Mouse (Mus musculus): ENCODE measurements around the gene Dpp9. TPM values are rescaled to one million over a fixed set of nuclear protein-coding genes. Genes with fewer than 3 reads are reported as not detected.

Dpp9 gene
- total RNA-seq, 2 experiments from 2014 or later, result 43.8 to 44.8 TPM

GRCm38 (mm10) chr17:56200586-56200985, 18.1 kb downstream of the Dpp9 start:
- intact Hi-C loops (cut with DNase I), result no loop called here
- no peak for DNase-seq (ENCODE audit: extremely low spot score in 1 of 2, low spot score in 2 of 2)

DNA sequence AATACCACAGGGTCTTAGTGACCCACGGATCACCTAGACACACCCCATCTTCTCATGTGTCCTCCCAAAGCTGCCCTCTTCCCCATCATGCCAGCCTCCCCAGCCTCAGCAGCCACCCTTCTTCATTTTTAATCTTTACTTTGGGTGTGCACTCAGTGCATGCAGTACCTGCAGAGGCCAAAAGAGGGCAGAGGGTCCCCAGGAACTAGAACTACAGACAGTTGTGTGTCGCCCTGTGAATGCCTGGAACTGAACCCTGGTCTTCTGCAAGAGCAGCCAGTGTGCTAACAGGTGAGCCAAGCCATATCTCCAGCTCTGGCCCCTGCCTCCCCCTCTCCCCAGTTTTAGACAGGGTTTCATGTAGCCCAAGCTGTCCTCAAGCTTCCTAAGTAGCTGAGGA, 21.8 kb downstream of the Dpp9 start:
- intact Hi-C loops (cut with DNase I), result no loop called here
- DNase-seq (ENCODE audit: extremely low spot score in 1 of 2, low spot score in 2 of 2), result no peak

DNA sequence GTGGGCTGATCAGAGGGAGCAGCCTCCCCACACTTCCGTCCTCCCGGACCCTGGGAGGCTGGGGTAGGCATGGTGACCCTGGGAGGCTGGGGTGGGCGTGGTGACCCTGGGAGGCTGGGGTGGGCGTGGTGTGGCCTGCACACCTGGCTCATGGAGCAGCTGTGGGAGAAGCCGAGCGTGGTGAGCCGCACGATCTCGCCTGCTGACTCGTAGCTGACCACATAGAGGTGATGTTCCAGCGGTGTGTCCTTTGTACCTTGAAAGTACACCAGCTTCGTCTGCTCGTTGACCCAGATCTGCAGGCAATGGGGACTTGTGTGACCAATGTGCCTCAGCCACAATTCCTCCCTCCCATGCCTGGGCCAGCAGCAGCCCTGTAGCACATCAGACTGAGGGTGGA, 23.9 kb downstream of the Dpp9 start:
- no peak for DNase-seq (ENCODE audit: extremely low spot score in 1 of 2, low spot score in 2 of 2)
- intact Hi-C loops (cut with DNase I), result no loop called here

GRCm38 (mm10) chr17:56194357-56194756, 24.3 kb downstream of the Dpp9 start:
- intact Hi-C loops (cut with DNase I), result no loop called here
- DNase-seq (ENCODE audit: extremely low spot score in 1 of 2, low spot score in 2 of 2), result no peak

- DNase-seq (ENCODE audit: extremely low spot score in 1 of 2, low spot score in 2 of 2), result no peak
- intact Hi-C loops (cut with DNase I), result no loop called here
Measured at GRCm38 (mm10) chr17:56191266-56191665, 27.4 kb downstream of the Dpp9 start.

DNA sequence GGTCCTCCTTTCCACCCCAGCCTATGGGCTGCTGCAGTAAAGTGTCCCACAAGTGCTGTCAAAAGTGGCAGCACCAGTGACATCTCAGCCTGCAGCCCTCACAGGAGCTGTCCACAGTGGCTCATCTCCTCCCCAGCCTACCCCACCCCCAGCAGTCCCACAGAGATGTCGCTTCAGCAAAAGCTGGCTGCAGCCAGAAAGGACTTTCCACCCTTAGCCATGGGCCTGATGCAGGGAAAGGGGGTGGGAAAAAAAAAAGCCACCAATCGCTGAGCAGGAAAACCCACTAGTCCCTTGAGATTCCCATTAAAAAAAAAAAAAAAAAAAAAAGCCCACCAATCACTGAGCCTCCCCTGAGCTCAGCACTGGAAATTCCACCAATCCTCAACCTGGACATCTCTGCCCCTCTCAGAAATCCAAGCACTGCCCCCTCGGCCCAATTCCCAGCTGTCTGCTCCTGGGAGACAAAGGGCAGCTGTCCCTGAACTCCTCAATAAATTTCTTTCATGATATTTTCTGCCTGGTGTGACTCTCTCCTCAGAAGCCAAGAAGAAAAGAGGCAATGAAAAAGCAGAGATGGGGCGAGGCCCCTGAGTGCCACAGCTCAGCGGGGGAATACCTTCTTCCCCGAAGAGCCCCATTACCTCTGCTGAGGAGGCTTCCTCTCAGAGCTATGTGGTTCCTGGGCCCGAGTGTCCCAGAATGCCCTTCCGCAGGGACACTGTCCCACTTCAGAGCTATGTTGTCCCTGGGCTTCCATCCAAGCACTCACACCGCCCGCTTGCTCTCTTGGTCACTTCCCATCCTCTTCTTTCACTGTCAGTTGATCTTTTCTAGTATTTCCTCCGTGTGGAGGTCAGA, 33.2 kb downstream of the Dpp9 start:
- DNase-seq (ENCODE audit: extremely low spot score in 1 of 2, low spot score in 2 of 2), result peak; percentile 54 to 75

GRCm38 (mm10) chr17:56183658-56184103, 35.0 kb downstream of the Dpp9 start, which contains the start of gene Mydgf:
Gene Mydgf (minus strand): TSS chr17:56183920.
- peak; percentile 95 to 98 for DNase-seq (ENCODE audit: extremely low spot score in 1 of 2, low spot score in 2 of 2)
- intact Hi-C loops (cut with DNase I), result no loop called here

More for the DNA sequence above, 33.2 kb downstream of the Dpp9 start:
- intact Hi-C loops (cut with DNase I), result no loop called here

GRCm38 (mm10) chr17:56182975-56183657, 35.6 kb downstream of the Dpp9 start:
- no peak for DNase-seq (ENCODE audit: extremely low spot score in 1 of 2, low spot score in 2 of 2)
- intact Hi-C loops (cut with DNase I), result no loop called here

DNA sequence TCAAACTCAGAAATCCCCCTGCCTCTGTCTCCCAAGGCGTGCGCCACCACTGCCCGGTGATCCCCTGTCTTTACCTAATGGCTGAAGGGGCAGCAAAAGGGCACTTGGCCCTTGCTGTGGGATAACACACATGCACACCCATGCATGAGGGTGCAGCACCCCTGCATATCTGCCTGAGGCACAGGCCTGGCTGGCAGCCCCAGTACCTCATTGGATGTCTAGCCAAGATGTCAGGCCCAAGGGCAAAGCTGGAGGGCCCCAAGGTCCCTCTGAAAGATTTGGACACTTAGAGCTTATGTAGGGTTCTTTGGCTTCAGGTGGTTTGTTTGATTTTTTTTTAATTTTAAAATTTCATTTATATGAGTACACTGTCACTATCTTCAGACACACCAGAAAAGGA, 43.3 kb downstream of the Dpp9 start:
- intact Hi-C loops (cut with DNase I), result no loop called here

GRCm38 (mm10) chr17:56173401-56174046, 45.2 kb downstream of the Dpp9 start:
- intact Hi-C loops (cut with DNase I), result no loop called here
- DNase-seq (ENCODE audit: extremely low spot score in 1 of 2, low spot score in 2 of 2), result no peak

More for the DNA sequence above, 43.3 kb downstream of the Dpp9 start:
- no peak for DNase-seq (ENCODE audit: extremely low spot score in 1 of 2, low spot score in 2 of 2)

GRCm38 (mm10) chr17:56171881-56172280, 46.8 kb downstream of the Dpp9 start:
- intact Hi-C loops (cut with DNase I), result no loop called here
- DNase-seq (ENCODE audit: extremely low spot score in 1 of 2, low spot score in 2 of 2), result no peak

DNA sequence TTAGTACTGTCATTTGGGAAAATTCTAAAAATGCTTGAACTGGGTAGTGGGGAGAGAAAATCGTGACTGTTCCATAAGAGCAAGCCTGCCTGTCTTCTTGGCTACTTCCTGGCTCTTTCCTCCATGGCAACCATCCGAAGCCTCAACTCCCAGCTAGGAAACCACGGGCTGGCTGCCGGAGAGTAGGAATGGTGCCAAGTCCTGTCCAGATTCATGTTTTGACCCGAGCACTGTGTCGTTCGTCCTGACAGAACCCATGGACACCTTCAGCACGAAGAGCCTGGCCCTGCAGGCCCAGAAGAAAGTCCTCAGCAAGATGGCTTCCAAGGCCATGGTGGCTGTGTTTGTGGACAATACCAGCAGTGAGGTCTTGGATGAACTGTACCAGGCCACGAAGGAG, 47.2 kb downstream of the Dpp9 start:
- intact Hi-C loops (cut with DNase I), result no loop called here
- DNase-seq (ENCODE audit: extremely low spot score in 1 of 2, low spot score in 2 of 2), result no peak

DNA sequence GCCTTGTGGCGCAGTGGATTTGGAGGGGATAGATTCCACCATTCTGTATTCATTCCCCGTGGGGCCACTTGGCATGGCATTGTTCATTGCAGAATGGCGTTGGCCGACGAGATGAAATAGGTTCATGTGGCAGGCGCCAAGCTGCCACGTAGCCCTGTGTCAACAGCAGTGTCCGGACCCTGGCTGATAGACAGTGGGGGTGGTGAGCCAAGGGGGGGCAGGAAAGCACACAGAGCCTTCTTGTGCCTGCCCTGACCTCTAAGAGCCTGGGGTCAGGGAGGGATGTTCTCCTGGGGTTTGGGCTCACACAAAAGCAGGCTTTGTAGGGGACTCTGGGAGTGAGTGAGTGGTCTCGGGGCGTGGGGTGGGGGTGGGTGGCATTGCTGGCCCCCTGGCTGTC, 48.1 kb downstream of the Dpp9 start:
- intact Hi-C loops (cut with DNase I), result no loop called here
- no peak for DNase-seq (ENCODE audit: extremely low spot score in 1 of 2, low spot score in 2 of 2)

GRCm38 (mm10) chr17:56169830-56170229, 48.9 kb downstream of the Dpp9 start:
- intact Hi-C loops (cut with DNase I), result no loop called here
- peak in 1 of 2 experiments; percentile 72 for DNase-seq (ENCODE audit: extremely low spot score in 1 of 2, low spot score in 2 of 2)

DNA sequence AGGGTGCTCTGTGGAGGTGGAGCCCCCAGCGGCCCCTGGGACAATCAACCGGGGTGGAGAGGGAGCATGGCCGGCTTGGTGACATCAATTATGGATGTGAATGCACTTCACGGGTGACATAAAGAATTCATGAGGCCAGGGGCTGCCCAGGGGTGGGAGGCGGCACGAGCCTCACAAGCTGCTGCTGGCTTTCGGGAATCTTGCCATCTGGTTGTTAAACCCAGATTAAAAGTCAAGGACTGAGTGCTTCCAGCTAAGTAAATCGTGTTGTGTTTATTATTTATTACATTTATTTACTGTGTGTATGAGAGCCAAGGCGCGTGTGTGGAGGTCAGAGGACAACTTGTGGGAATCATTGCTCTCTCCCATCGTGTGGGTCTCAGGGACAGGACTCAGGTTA, 53.0 kb downstream of the Dpp9 start:
- no peak for DNase-seq (ENCODE audit: extremely low spot score in 1 of 2, low spot score in 2 of 2)
- intact Hi-C loops (cut with DNase I), result no loop called here

GRCm38 (mm10) chr17:56164510-56164909, 54.2 kb downstream of the Dpp9 start:
- intact Hi-C loops (cut with DNase I), result no loop called here

GRCm38 (mm10) chr17:56163523-56164102, 55.1 kb downstream of the Dpp9 start:
- DNase-seq (ENCODE audit: extremely low spot score in 1 of 2, low spot score in 2 of 2), result no peak
- intact Hi-C loops (cut with DNase I), result no loop called here

More at GRCm38 (mm10) chr17:56164510-56164909, 54.2 kb downstream of the Dpp9 start:
- DNase-seq (ENCODE audit: extremely low spot score in 1 of 2, low spot score in 2 of 2), result no peak

- peak; percentile 95 to 98 for DNase-seq (ENCODE audit: extremely low spot score in 1 of 2, low spot score in 2 of 2)
- intact Hi-C loops (cut with DNase I), result no loop called here
Measured at GRCm38 (mm10) chr17:56162231-56162774, 56.4 kb downstream of the Dpp9 start, which contains the start of gene Tnfaip8l1. Gene Tnfaip8l1 (plus strand): TSS chr17:56162477.

DNA sequence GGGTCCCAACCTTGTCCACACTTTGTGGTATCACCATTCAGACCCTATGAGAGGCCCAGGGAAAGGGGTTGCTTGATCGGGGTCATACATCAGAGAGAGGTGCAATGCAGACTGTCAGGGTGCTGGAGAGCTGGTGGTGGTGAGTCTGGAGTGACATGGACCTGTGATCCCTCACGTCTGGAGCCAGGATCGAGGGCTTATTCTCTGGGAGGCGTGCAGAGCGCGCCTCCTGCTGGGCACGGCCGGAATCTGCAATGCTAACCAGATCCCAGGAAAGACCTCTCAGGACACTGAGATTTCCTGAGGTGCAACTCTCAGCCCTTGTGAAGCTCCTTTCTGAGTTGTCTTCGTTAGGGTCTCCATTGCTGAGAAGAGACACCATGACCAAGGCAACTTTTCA, 59.0 kb downstream of the Dpp9 start:
- intact Hi-C loops (cut with DNase I), result no loop called here

More for the DNA sequence above, 59.0 kb downstream of the Dpp9 start:
- DNase-seq (ENCODE audit: extremely low spot score in 1 of 2, low spot score in 2 of 2), result no peak
